Mouse (Mus musculus): ENCODE results near the gene Pax1. TPM values are rescaled to one million over a fixed set of nuclear protein-coding genes. Genes with fewer than 3 reads are reported as not detected.

Pax1 gene
- total RNA-seq (2021) = 1 to 10 TPM in 1 of 2 experiments, not detected in 1; 1.1 TPM
- long read RNA-seq, experiment 1, partial matches to known transcripts = 1 of 3 reads
- long read RNA-seq, experiment 1, other reads (novel, unspliced or antisense) = 0 of 3 reads
- long read RNA-seq, experiment 2 = 0 reads

DNA sequence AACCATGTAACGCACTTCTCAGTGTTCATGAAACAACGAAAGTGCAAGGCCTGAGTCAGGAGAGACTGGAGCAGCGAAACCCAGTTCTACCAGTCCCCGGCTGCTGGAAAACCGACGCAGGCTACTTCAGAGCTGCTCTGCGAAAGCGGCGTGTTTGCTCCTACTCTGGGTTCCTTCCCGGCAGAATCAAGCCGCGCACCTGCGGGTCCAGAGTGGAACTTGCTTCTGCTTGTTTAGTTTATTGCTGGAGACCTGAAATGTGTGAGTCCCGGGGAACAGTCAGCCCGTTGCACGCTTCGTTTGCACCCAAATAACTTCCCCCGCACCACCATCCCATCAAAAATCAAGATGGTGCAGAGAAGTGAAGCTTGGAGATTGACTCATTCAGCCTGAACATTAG lies at the start of gene Pax1:
Gene Pax1, plus strand, starts transcription at position 345 of the 400 bp plus-strand sequence.
- intact Hi-C loops (cut with DNase I) = loop anchor here (10.0 kb wide), 1 partner anchor 683 kb away; the partner anchor contains the start of gene Foxa2
- no peak for DNase-seq

DNA sequence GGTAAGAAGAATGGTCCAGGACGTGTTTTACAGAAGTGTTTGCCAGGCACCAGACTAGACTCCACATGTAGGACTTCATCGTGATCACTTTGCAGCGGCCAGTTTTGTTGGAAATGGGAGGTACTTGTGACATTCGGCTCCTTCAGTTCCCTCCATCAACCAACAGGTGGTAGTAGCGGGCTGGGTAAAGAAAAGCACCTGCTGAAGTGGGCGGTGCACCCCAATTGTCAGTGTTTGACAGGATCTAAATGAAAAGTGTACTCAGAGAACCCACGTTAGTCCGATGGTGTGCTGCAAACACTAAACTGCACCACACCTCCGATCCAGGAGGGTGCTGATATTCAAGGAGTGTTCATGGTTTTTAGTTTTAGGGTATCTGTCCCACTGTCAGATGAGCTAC lies 40.7 kb upstream of the Pax1 start:
- peak in 1 of 2 experiments; percentile 25 for DNase-seq
- intact Hi-C loops (cut with DNase I) = loop anchor here (5.0 to 10.0 kb wide), 2 partner anchors 414 to 471 kb away; no protein-coding TSS in a partner anchor

DNA sequence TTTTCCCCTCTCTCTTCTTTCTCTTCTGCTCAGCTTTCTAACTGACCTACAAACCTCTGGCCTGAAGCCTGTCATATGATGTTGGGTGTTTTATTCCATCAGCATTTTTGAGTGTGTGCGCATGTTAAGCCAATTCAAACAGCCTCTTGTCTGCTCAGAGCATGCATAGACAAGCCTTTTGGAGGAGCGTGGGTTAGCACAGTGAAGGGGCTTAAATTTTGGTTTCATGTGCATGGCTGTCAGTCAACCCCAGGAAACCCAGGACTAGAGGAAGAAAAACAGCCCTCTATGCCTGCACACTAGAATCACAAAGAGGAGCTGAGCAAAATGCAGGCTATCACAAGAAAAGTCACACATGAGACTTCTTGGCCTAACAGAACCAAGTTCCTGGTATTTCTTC lies 36.5 kb upstream of the Pax1 start:
- intact Hi-C loops (cut with DNase I) = loop anchor here (10.0 kb wide), 1 partner anchor 410 kb away; no protein-coding TSS in a partner anchor
- no peak for DNase-seq

DNA sequence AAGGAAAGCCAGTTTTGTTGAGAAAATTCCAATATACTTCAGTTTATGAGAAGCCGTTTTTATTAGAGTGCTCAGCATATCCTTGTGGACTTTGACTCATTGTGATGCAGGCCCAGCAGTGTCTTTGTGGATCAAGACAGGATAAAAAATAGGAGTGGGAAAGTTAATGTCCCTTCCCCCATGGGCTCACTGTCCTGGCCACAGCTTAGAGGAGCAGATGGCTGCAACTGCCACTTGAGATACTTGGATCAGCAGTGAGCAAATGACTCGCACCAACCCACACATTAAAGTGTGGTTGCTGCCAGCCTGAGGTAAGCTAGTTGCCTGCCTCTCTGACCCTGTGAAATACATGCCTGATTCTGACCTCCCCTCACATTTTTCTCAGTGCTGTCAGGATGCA lies 29.0 kb upstream of the Pax1 start:
- intact Hi-C loops (cut with DNase I) = no loop called here
- no peak for DNase-seq

DNA sequence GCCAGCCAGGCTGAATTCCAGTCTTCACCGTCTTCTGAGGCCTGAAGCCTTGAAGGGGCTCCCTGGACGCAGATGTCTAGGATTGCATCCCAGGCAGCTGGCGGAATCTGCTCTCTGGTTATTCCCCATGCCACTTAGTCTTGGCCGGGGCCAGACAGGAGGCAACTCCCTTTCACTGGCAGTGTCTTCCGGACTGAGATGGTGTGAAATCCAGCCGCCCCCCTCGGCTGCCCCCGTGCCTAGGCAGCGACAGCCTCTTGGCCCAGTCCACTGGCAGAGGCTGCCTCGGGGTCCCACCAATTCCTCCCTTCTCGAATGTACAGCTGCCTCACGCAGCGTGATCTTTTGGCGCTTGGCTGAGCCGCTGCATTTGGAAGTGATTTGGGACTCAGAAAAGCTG lies 23.0 kb upstream of the Pax1 start:
- DNase-seq = no peak
- intact Hi-C loops (cut with DNase I) = no loop called here

DNA sequence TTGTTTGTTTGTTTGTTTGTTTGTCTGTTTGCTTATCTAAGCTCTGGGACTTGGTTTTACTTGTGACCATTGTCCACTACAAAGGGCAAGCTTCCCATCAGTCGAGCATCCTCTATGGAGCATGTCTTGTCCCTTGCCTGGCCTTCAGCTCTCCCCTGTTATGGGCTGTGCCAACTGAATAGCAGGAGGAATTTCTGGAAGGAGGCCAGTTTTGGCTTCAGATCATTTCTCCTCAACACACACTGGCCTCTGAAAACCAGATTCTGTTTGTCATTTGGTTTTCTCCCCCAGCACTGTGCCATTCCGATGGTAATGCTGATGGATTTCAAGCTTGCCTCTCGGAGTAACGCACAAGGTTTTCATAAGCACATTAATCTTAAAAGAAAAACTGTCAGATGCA lies 21.9 kb upstream of the Pax1 start:
- DNase-seq = no peak
- intact Hi-C loops (cut with DNase I) = no loop called here

DNA sequence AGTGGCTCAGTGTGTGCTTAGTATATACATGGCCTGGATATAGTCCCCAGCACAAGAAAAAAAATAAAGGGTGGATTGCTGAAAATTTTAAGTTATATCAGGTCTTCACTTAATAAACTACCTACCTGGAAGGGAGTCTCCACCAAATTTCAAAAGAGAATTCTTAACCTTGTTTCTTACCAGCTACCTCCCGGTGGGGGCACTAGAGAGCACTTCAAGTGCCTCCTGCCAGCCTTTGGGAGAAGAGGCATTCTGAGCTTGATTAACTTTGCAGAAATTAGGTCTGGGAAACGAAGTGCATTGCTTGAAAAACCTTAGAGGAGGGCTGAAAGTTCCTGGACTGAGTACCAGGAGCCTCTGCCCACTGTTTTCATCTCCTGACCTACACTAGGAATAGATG lies 19.5 kb upstream of the Pax1 start:
- DNase-seq = no peak
- intact Hi-C loops (cut with DNase I) = no loop called here

DNA sequence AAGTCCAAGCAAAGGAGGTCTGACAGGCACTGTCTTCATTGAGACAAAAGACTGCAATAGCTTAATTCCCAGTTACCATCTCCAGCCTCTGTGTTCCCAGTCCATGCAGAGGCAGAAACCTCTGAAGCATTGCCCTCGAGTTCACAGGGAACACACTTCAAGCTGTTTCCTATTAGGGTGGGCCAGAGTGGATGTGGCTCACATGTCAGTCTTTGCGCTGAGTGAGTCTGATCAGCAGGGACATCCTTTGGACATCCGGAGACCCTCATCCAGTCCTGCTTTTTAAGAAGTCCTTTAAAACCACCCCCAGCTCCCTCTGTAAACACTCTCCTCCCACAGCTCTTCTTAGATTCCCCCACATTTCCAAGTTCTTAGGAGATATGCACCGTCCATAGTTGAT lies 2.0 kb upstream of the Pax1 start:
- DNase-seq = no peak
- intact Hi-C loops (cut with DNase I) = loop anchor here (10.0 kb wide), 1 partner anchor 685 kb away; the partner anchor contains the start of gene Foxa2

DNA sequence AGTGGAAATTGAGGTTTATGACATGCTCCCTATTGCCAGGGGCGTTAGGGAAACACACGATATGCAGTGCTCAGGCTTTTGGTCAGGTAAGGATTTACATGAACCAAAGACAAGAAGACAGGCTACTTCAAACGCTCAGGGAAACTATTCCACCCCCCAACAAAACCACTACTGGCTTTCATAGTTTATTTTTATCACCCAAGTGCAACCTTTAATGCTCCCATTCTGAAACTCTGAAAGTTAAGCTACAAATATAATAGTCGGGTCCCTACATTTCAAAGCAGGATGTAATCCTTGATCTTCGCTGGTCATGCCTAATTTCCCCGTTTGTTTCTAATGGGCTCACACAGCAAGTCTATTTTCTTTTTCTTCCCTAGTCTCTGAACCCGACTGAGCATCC lies 1.3 kb upstream of the Pax1 start:
- intact Hi-C loops (cut with DNase I) = loop anchor here (10.0 kb wide), 1 partner anchor 684 kb away; the partner anchor contains the start of gene Foxa2
- DNase-seq = no peak

DNA sequence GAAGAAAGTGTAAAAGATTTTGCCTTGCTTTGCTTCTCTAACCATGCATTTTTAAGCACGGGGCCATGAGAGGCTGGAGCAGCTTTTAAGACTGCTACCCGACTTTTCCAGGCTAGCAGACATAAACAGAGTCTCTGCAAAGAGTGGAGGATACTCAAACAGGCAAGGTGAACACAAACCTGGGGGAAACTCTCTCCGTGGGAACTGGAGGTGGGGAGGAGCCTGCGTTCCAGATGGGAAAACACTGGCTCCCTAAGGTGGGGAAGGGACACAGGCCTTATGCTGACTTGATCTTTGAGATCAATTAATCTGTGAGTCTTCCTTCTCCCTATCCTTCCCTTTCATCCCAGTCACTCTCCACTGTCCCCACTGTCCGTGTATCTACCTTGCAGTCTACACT lies 869 bp upstream of the Pax1 start:
- DNase-seq = no peak
- intact Hi-C loops (cut with DNase I) = loop anchor here (10.0 kb wide), 1 partner anchor 684 kb away; the partner anchor contains the start of gene Foxa2

DNA sequence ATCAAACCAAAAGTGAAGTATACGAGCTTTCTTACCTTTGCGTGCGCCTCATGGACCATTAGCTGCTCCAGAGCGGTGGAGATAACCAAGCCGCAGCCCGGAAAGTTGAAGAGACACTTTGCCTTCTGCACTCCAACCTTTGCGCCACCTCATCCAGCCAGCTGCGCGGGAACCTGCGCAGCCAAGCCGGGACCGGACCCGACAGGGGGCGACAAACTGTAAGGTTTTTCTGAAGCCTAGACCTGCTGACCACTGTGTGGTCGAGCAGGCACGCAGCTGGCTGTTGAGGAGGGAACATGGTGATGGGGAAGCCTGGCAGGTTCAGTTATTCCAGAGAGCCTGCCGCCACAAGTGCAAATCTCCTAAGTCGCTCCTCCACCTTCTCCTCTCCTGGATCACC lies 591 bp downstream of the Pax1 start:
- intact Hi-C loops (cut with DNase I) = loop anchor here (10.0 kb wide), 1 partner anchor 682 kb away; the partner anchor contains the start of gene Foxa2
- peak; percentile 36 to 64 for DNase-seq

DNA sequence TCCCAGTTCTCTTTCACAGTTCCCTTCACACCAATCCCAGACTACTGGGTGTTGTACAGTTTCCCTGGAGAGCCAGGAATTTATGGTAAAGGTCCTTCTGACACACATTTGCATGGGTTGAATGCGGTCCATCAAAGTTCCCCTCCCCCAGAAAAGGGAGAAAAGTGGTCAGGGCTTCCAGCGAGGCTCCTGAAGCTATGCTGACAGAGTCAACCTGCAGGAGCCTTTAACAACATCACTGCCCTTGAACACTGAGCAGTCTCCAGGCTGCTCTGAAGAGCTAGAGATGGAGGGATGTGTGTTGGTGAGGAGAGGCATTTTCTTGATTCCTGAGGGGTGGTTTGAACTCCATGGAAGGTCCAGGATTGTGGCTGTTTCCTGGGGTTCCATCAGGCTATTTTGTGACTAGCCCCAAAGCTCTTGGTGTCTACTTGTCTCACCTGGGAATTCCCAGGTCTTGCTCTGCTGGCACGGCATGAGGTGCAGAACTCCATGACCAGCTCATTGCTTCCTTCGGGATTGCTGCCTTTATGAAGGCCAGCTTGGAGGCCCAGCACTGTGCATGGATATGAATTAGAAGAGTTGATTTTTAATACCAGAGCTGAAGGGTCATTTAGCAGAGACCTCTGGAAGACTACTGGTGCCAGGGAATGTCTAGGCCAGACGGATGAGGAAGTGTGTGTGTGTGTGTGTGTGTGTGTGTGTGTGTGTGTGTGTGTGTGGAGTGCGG lies 1.8 kb downstream of the Pax1 start:
- intact Hi-C loops (cut with DNase I) = loop anchor here (10.0 kb wide), 1 partner anchor 681 kb away; the partner anchor contains the start of gene Foxa2
- DNase-seq = no peak

DNA sequence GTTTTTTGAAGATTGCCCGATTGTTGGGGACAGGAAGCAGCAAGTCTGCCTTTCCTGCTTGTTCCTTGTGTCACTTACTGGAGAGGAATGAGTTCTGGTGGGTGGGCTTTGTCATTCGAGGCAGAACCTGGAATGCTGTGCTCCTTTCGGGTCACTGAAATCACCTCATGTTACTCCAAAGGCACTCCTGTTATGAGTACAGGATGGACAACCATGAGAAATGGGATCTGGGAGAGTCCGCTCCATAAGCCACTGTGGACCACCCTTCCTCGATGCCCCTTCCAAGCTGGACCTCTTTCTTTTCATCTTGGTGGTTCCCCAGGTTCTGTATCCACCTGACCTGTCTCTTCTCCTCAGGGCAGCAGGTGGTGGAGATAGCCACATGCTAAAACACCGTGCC lies 2.5 kb downstream of the Pax1 start:
- no peak for DNase-seq
- intact Hi-C loops (cut with DNase I) = loop anchor here (10.0 kb wide), 1 partner anchor 681 kb away; the partner anchor contains the start of gene Foxa2

DNA sequence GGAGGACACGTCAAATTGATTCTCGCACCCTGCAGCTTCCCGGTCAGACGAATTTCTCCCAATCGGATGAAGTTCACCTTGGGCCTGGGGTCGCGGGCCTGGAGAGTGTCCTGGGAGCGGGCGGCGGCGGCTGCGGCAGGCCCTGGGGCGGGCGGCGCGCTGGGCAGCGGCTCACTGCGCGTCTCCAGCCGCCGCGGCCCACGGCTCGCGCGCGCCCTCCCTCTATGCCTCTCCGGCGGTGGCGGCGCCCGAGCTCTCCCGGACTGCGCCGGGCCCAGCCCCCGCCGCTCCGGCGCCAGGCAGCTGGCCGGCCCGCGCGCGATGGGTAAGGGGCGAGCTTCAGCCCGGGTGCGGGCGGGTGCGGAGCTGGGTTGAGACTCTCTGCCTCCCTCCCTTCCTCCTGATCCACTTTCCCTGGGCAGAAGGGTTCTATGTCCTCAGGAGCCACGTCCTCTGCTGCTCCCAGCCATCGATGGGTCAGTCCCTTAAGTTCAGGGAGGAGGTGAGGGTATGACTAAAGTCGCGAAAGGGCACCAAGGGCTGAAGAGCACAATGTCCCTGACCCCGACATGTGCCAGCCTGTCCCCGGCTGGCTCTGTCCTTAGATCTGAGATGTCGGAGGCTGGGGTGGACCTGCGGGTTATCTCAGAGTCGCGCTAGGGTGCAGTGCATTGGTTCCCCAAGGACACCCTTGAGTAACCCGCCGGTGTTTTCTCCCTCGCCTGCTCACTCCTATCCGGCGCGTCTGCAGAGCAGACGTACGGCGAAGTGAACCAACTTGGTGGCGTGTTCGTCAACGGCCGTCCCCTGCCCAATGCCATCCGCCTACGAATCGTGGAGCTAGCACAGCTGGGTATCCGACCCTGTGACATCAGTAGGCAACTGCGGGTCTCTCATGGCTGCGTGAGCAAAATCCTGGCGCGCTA lies 3.5 kb downstream of the Pax1 start:
- intact Hi-C loops (cut with DNase I) = loop anchor here (5.0 to 10.0 kb wide), 2 partner anchors 372 to 680 kb away; partner anchors contain the start of gene Foxa2
- peak in 1 of 2 experiments; percentile 26 for DNase-seq

DNA sequence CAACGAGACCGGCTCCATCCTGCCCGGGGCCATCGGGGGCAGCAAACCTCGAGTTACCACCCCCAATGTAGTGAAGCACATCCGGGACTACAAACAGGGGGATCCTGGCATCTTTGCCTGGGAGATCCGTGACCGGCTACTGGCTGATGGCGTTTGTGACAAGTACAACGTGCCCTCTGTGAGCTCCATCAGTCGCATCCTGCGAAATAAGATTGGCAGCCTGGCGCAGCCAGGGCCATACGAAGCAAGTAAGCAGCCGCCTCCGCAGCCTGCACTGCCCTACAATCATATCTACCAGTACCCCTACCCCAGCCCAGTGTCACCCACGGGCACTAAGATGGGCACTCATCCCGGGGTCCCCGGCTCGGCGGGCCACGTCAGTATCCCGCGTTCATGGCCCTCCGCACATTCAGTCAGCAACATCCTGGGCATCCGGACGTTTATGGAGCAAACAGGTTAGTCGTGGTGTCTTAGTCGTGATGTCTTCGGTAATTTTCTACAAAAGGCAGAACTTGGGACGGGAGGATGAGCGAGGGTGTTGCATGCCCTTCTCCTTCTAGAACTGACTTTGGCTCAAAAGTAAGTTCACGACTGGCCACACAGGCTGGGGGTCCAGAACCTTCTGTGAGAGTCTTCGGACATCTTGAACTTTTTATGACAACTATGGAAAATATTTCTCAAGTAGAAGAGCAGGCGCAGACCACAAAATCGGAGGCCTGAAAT lies 4.3 kb downstream of the Pax1 start:
- intact Hi-C loops (cut with DNase I) = loop anchor here (5.0 to 10.0 kb wide), 2 partner anchors 371 to 679 kb away; partner anchors contain the start of gene Foxa2
- DNase-seq = no peak

DNA sequence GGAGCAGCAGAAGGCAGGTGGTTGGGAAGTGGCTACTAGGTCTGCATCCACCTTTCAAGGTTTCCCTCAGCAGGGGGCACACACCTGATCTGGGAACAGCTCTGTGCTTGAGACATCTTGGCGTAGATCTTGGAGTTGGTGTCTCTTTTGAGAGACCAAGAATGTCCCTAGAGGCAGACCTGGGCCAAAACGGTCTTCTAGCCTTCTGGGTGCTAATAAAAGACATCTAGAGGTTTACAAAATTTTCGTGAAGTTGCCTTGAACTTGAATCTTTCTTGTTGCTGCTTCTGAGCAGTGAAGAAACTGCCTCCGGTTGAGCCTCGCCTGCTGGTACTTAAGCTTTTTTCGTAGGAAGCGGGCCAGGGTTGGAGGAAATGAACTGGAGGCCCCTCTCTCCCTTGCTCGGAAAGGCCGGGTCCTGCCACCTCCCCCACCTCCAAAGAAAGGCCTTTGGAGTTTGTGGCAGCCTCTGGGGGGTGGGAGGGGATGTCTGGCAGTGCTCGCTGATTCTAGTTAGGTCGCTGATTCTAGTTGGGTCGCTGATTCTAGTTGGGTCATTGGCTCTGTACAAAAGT lies 5.6 kb downstream of the Pax1 start:
- intact Hi-C loops (cut with DNase I) = loop anchor here (5.0 to 10.0 kb wide), 2 partner anchors 370 to 677 kb away; partner anchors contain the start of gene Foxa2
- DNase-seq = no peak

DNA sequence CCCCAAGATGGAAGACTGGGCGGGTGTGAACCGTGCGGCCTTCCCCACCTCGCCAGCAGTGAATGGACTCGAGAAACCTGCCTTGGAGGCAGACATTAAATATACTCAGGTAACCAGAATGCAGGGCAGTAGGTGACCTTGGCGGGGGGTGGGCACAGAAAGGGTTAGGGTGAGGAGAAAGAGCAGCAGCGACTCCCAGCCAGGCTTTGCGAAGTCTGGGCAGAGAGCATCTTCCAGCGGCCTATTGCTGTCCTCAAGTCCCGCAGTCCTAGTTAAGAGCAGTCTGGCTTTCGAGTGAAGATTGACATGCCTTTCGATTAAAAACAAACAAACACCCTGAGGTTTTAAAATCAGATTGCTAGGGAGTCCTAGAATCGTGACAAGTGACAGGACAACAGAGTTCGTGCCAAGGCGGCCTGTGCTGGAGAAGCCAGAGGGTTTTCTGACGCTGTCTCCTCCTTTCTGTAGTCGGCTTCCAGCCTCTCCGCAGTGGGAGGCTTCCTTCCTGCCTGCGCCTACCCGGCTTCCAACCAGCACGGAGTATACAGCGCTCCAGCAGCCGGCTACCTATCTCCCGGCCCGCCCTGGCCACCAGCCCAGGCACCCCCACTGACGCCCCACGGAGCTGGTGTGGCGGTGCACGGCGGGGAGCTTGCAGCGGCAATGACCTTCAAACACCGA lies 6.3 kb downstream of the Pax1 start:
- DNase-seq = no peak
- intact Hi-C loops (cut with DNase I) = loop anchor here (5.0 to 10.0 kb wide), 2 partner anchors 369 to 677 kb away; partner anchors contain the start of gene Foxa2

DNA sequence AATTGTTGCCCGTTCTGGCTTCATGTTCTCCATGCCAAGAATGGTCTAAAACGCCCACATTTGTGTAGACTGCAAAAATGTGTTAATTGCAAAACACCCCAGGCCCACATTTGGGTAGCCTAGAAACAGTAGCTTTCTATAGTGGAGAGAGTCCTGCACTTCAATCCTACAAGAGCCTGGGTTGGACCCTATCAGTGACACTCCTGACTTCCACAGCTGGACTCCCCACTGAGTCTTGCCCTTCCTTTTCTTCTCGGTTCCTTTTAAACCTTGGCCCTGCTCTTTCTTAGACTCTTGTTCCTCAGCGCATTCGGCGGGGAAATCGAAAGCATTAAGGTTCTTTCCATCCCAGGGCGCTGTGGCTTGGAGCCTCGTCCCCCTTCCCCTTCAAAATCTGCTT lies 7.8 kb downstream of the Pax1 start:
- intact Hi-C loops (cut with DNase I) = loop anchor here (5.0 to 10.0 kb wide), 2 partner anchors 368 to 675 kb away; partner anchors contain the start of gene Foxa2
- no peak for DNase-seq

DNA sequence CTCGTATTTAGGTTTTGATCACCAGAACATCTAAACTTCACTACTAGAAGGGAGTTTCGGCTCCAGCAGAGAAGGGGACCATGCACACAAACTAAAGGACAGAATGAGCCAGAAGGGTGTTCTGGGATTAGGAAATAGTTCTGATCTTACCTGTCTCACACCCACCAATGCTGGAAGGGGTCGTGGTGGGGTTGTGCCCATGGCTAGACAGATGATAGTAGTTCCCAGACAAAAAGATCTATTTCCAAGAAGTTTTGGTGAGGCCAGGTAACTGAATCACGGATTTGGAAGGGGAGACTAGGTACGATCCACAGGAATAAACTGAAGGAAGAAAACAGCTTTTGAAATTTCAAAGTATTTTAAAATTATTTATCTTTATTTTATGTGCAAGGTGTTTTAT lies 8.4 kb downstream of the Pax1 start:
- no peak for DNase-seq
- intact Hi-C loops (cut with DNase I) = no loop called here
